Mouse (Mus musculus) E14TG2a.4 (cell line): ENCODE data around the gene Rps6kc1.

Experiments used
- CTCF ChIP-seq: conservative IDR thresholded peaks from 2 replicates; pipeline ENCODE4 v1.5.1; 2014; ENCODE audit warnings: low read length
- NANOG ChIP-seq: IDR thresholded peaks from 2 replicates; pipeline ENCODE4 v1.6.1; 2014; ENCODE audit warnings: borderline replicate concordance, low read length, mixed read lengths
- POU5F1 ChIP-seq: IDR thresholded peaks from 2 replicates; pipeline ENCODE4 v1.6.1; 2014; ENCODE audit warnings: low read length, borderline replicate concordance

DNA sequence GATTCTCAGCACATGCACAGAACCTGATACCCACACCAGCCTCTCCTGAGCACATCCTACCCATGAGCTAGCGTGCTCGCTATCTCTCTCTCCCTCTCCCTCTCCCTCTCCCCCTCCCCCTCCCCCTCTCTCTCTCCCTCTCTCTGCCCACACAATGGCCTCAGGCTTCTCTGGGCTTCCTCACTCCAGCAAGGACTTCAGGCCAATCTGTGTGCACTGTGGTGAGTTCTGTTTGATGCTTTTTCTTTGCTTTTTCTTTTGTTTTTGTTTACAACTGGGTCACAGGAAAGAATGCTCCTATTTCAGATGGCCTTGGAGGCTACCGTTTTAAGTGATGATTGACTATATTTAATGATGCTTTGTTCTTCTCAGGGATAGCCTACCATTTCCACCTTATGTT, 62.9 kb downstream of the Rps6kc1 start:
- TF ChIP-seq CTCF (no peak), NANOG (no peak), POU5F1 (no peak)
